Mouse (Mus musculus) retina, adult 2 months (tissue): Measurements from ENCODE around the gene Bub1.

Experiments used
- DNase-seq: peaks from one replicate; pipeline ENCODE4 v3.0.0-alpha.2; 2012; ENCODE audit warnings: low read depth, low spot score

Bub1 gene

DNA sequence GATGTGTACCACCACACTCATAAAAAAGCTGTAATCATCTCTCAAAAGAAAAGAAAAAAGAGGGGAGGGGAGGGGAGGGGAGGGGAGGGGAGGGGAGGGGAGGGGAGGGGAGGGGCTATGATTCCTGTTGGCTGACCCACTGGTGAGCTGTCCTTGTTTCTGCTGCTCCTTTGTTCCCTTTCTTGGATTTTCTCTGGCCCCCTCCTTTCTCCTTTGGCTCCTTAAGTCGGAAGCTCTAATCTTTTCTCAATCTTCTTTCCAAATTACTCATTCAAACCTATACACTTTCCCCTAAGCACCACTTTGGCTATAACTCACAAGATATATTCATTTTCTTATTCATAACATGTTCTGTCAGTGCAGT lies 57.1 kb downstream of the Bub1 start:
- DNase-seq = no peak

DNA sequence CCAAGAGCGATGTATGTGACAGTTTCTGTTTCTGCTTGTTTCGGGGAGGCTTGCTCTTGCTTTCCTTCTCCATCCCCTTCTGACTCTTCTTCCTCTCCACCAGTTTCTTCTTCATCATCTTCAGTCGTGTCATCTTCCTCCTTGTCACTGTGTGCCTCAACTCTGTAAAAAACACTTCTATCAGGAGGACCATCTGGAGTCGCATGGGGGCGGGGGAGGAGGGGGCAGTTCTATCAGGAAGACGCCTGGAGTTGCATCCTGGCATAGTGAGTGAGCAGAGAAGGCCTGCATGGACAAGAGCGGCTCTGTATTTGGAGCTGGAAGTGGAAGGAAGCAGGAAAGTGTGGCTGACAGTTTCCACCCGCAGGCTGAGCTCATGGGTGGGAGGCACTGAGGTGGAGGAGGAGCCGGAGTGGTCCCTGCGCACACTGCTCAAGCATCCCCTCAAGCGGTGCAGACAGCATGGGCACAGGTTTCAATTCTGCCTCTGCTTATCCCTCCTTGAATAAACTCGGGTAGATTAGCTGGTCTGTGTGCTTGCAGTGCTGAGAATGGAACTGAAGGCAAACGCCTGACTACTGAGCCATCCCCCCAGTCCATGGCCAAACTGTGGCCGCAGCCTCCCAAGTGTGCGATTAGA lies 57.6 kb downstream of the Bub1 start:
- no peak for DNase-seq

DNA sequence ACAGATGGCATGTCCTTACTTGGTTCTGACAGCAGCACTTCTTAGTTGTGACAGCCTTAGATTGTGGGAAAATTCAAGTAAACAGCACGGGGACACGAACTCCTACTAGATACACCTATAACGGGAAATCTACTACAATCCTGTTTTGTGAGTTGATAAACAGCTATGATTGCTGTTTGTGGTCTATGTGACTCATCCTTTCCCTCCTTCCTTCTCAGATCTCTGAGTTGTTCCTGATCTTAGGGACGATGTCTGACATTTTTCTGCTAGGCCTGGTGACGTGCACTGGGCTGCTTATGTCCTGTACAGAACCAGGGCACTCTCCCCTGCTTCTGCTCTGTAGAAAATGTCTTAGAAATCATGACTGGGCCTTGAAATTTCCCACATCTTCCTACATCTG lies 70.1 kb downstream of the Bub1 start:
- DNase-seq = no peak

DNA sequence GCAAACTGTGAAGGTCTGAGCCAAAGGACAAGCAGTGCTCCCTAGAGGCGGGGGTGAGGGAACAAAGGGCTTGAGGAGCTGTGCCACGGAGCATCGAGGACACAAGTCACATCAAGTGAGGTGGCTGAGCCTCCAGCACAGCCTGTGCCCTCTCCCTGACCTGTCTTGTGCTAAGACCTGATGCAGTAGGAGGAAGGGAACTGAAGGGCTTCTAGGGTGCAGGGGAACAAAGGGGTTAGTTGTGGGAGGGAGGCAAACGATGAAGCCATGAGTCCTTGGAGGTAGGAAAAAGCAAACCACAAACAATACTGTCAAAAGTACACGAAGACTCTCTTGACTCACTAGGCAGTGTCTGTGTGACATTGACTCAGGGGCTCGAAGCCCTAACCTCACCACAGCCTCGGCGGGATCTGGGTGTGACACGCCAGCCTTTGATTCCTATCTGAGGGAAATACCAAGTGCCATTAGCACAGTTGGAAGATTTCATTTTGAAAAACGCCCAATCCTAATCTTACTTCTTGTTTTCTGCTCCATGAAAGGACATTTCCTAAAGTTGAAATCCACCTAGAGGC lies 71.2 kb downstream of the Bub1 start:
- DNase-seq = no peak

DNA sequence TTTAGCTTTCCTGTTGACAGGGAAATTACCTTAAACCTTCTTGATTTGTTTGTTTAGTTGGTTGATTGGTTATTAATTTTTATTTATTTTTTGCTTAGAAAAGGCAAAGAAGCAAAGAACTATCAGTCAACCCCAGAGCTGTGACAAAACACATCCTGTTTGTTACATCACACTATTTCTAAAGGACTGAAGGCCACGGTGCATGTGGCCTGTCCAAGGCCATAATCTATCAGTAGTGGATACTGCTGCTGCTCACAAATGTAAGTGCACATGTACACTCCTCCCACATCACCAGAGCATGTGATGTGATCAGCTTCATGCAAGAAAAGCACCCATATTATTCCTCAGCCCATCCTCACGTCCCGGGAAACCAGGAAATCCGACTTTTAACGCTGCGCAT lies 71.7 kb downstream of the Bub1 start:
- no peak for DNase-seq

DNA sequence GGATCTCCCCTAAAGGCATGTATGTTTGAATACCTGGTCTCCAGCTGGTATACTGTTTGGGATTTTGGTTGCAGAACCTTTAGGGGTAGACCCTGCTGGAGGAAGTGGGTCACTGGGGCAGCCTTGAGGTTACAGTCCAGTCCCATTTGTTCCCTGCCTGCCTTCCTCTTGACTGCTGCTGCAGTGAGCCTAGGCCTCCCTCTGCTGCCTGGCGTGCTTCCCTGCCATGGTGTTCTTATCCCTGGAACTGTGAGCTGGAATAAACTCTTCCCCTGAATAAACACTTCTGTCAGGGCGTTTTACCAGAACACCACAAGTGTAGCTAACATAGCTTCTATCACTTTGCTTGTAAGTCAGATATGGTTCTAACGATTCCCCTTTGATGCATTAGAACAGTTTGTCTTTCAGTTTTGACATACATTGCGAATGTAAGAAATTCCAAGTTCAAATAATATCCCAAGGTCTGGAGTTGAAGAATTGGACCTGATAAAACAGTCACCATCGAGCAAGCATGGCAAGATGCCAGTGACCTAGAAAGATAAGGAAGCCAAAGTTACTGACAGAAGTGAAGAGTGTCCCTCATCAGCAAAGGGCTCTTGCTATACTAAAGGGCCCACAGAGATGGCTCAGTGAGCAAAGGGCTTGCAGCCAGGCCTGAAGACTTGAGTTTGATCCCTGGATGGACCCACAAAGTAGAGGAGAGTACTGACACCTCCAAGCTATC lies 72.3 kb downstream of the Bub1 start:
- DNase-seq = no peak

DNA sequence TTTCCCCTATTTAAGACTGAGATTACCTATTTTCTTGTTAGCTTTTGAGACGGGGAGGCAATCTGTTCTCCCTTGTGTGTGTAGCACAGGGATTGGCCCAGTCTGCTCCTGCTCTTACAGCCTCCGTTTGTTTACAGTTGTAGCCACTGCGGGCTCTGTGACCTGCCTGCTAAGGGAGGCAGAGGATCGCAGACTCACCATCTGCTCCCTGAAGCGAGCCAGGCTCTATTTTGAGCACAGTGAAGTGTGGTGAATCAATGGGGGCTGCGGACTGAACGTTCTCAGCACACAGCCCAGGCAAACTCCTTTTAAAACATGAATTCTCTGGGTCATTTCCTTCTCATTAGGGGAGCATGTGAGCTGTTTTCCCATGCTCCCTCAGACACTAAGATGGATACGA lies 74.5 kb downstream of the Bub1 start:
- DNase-seq = peak; percentile 36

DNA sequence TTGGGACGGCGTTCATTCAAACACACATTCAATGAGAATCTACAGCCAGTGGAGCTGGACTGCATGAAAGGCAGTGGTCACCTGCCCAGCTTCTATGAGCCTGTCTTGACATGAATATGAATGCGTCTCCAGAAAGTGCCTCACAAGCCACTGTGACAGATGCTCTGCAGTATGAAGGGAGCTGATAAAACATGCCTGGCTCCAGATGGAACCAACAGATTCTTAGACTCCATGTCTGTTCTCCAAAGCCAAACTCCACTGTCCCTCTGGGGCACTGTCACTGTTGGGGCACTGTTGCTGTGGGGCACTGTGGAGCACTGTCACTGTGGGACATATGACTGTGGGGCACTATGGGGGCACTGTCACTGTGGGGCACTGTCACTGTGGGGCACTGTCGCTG lies 77.6 kb downstream of the Bub1 start:
- no peak for DNase-seq

DNA sequence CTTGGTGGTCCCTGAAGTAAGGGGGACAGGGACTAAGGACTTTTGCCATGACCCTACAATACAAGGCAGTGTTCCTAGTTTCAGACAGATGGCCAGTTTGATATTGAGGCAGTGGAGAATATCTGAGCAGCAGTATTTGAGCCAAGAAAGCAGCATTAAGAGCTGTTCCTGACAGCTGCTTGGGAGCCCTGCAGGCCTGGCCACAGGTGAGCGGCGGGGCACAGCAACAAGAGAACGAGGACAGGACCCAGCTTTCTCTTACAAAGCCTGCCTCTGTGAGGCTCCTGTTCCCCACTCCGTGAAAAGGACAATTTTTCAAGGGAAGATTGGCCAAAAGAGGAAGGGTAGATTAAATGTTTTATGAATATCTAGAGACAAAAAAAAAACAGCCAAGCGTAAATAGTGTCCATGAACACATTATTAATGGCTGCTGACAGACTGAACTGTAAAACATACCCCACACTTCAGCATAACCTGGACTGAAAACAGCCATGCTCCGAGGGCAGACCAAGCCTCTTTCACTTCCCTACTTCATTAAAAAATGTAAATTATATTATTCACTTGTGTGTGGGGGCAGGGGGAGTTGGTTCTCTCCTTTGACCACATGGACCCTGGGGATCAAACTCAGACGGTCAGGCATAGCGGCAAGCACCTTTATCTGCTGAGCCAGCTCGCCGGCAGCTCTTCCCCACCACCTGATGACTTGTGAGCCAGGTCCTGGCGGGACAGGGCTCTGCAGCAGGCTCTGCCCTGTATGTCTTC lies 79.6 kb downstream of the Bub1 start:
- no peak for DNase-seq
